Mouse (Mus musculus): ENCODE measurements at regions not wholly inside any gene's neighbourhood (a gene's known extent, or its start where the extent isn't known, plus 50 kb on each side); places are given as distances from the start of the nearest gene placed in this dataset.

DNA sequence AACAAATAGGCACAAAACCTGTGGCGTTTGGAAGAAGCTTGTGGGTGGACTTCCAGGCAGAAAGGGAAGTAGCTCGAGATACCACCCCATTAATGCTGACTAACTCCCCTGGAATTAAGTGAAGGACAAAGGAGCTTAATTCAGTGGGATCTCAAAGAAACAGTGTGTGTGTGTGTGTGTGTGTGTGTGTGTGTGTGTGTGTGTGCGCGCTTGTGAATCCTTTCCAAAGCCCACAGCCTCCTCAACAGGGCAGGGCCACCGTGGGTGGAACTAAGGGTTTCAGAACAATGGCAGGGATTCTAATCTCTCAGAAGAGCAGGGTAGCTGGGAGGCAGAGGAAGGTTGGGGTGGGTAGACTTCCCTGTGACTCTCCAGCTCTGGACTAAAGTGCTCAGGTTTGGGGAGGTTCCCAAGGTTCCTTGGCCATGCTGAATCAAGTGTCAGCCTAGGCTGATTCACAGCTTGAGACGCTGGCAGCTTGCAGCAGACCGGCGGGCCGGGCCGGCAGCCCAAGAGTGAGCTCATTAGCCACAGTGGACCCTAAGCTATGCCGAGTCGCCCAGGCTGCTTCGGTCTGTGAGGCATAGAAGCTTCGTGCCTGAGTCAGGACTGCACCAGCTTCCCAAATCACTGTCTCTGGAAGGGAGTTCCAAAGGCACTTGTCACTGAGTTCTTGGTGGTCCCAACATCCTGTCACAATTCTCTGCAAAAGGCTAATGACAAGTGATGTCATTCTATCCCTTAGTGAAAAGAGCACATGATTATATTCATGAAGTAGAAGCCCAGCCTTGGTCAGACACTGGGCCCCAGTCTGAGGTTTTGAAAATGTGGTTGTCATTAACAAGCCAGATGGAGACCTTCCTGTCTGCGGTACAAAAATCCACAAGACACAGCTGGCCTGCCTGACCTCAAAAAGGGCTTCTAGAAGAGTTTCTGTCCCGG is 59.6 kb upstream of the Arntl start:
- WGBS, result 42% methylated on average over 16 of the region's 16 CpGs
- Histone ChIP-seq H3K4me2 (ENCODE audit: low read depth, low read length) (no peak overlapping the region), H3K4me1 (ENCODE audit: control insufficient read depth, insufficient read depth) (peaks cover 12% of the 10 kb centered on the region; the same call in 1 of the 2 replicates), H3K36me3 (replicated peaks; ENCODE audit: control insufficient read depth, insufficient read depth, low read length) (no peaks in the 10 kb centered on the region), H3K27me3 (ENCODE audit: control insufficient read depth, insufficient read depth, low read length) (no peaks in the 10 kb centered on the region), H3K4me3 (ENCODE audit: low read depth, low read length) (no peak overlapping the region), H3K9ac (replicated peaks; ENCODE audit: low read depth, low read length) (no peak overlapping the region), H3K27ac (ENCODE audit: low read depth) (peak overlapping the region; percentile 35), H3K9me3 (replicated peaks; ENCODE audit: control insufficient read depth, low read length) (no peaks in the 10 kb centered on the region)
- TF ChIP-seq EP300 (IDR thresholded peaks at IDR 0.05; ENCODE audit: low read depth) (no peak), CTCF (IDR thresholded peaks at IDR 0.05; ENCODE audit: low read depth) (no peak)
- DNase-seq (ENCODE audit: low spot score), result peak; percentile 30
- peak; percentile 40 for ATAC-seq (ENCODE audit: insufficient read depth, low read depth)

DNA sequence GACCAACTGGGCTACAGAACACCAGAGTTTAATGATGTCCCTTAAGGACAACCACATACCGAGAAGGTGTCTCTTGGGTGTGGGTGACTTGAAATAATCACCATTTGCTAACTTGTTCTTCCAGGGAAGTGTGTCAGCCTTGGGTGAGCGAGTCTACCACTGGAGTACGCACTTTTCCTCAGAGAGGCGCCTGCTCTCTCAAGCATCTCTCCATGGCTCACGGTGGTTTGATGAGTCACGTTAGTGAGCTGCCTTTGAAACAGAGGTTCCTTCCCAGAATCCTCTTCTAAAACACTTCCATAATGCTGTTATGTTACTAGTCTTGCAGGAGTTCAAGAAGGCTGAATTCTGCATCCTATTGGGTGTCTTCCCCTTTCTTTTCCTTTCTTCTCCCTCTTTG is 58.6 kb upstream of the Arntl start:
- DNase-seq (ENCODE audit: low spot score) (no peak), ATAC-seq (ENCODE audit: insufficient read depth, low read depth) (no peak)
- no peak for TF ChIP-seq CTCF (IDR thresholded peaks at IDR 0.05; ENCODE audit: low read depth)
- no peak for TF ChIP-seq EP300 (IDR thresholded peaks at IDR 0.05; ENCODE audit: low read depth)
- Histone ChIP-seq H3K27me3 (ENCODE audit: control insufficient read depth, insufficient read depth, low read length) (no peaks in the 10 kb centered on the region), H3K9ac (replicated peaks; ENCODE audit: low read depth, low read length) (no peak overlapping the region), H3K27ac (ENCODE audit: low read depth) (no peak overlapping the region), H3K4me2 (ENCODE audit: low read depth, low read length) (no peak overlapping the region), H3K9me3 (replicated peaks; ENCODE audit: control insufficient read depth, low read length) (no peaks in the 10 kb centered on the region), H3K36me3 (replicated peaks; ENCODE audit: control insufficient read depth, insufficient read depth, low read length) (no peaks in the 10 kb centered on the region), H3K4me3 (ENCODE audit: low read depth, low read length) (no peak overlapping the region), H3K4me1 (ENCODE audit: control insufficient read depth, insufficient read depth) (peaks cover 16% of the 10 kb centered on the region; the same call in 1 of the 2 replicates)
- WGBS, result 90% methylated on average over 6 of the region's 6 CpGs

DNA sequence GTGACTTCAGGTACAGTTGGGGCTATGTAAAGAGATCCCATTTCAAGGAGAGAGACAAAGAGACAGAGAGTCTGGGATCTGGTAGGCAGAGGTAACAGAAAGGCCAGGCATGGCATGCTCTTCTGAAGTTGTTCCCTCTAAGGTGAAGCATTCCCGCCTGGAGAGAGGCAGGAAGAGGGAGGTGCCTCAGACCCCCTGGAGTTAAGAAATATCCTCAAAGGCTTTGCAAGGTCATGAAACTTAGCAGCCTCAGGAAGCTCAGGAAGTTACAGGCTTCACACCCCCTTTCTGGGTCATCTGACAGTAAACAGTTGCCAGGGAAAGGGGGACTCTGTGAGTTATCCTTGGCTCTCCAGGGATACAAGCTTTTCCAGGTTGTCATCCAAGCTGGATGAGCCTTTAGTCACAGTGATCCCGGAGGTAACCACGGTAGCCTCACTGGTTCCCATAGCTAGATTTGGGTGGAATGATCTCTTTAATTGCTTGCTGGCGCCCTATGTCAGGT is 57.2 kb upstream of the Arntl start:
- DNase-seq (ENCODE audit: low spot score), result no peak
- WGBS, result 69% methylated on average over 4 of the region's 4 CpGs
- peak overlapping the region; percentile 76 for H3K27ac ChIP-seq (ENCODE audit: low read depth)
- no peak overlapping the region for H3K4me2 ChIP-seq (ENCODE audit: low read depth, low read length)
- no peak overlapping the region for H3K4me3 ChIP-seq (ENCODE audit: low read depth, low read length)
- ATAC-seq (ENCODE audit: insufficient read depth, low read depth), result no peak
- no peaks in the 10 kb centered on the region for H3K27me3 ChIP-seq (ENCODE audit: control insufficient read depth, insufficient read depth, low read length)
- H3K9ac ChIP-seq (replicated peaks; ENCODE audit: low read depth, low read length), result no peak overlapping the region
- H3K9me3 ChIP-seq (replicated peaks; ENCODE audit: control insufficient read depth, low read length), result no peaks in the 10 kb centered on the region
- TF ChIP-seq EP300 (IDR thresholded peaks at IDR 0.05; ENCODE audit: low read depth) (no peak), CTCF (IDR thresholded peaks at IDR 0.05; ENCODE audit: low read depth) (no peak)
- H3K36me3 ChIP-seq (replicated peaks; ENCODE audit: control insufficient read depth, insufficient read depth, low read length), result no peaks in the 10 kb centered on the region
- H3K4me1 ChIP-seq (ENCODE audit: control insufficient read depth, insufficient read depth), result peaks cover 16% of the 10 kb centered on the region; the same call in 1 of the 2 replicates

DNA sequence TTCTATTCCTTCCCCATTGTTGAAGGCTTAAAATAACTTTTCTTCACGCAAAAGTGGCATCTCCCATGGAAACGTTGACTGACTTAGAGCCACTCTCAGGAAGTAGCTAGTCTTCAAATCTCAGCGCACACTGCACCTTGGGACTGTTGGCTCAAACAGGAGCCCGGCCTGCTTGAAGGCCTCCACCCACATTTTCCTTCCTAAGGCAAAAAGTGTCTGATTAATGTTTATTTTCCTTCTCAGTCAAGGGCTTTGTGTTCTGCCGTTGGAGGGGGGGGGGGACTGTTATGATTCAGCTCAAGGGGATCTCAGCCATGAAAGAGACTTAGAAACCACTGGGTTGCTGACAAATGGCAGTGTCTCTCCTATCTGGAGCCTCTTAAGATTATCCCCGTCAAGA is 56.5 kb upstream of the Arntl start:
- ATAC-seq (ENCODE audit: insufficient read depth, low read depth) (peak; percentile 33), DNase-seq (ENCODE audit: low spot score) (no peak)
- H3K4me3 ChIP-seq (ENCODE audit: low read depth, low read length), result no peak overlapping the region
- no peak overlapping the region for H3K4me2 ChIP-seq (ENCODE audit: low read depth, low read length)
- H3K27ac ChIP-seq (ENCODE audit: low read depth), result peak overlapping the region; percentile 76
- peaks cover 16% of the 10 kb centered on the region; the same call in 1 of the 2 replicates for H3K4me1 ChIP-seq (ENCODE audit: control insufficient read depth, insufficient read depth)
- no peak for TF ChIP-seq CTCF (IDR thresholded peaks at IDR 0.05; ENCODE audit: low read depth)
- no peaks in the 10 kb centered on the region for H3K36me3 ChIP-seq (replicated peaks; ENCODE audit: control insufficient read depth, insufficient read depth, low read length)
- WGBS, result 28% methylated on average over 6 of the region's 6 CpGs
- no peak overlapping the region for H3K9ac ChIP-seq (replicated peaks; ENCODE audit: low read depth, low read length)
- H3K27me3 ChIP-seq (ENCODE audit: control insufficient read depth, insufficient read depth, low read length), result no peaks in the 10 kb centered on the region
- no peaks in the 10 kb centered on the region for H3K9me3 ChIP-seq (replicated peaks; ENCODE audit: control insufficient read depth, low read length)

DNA sequence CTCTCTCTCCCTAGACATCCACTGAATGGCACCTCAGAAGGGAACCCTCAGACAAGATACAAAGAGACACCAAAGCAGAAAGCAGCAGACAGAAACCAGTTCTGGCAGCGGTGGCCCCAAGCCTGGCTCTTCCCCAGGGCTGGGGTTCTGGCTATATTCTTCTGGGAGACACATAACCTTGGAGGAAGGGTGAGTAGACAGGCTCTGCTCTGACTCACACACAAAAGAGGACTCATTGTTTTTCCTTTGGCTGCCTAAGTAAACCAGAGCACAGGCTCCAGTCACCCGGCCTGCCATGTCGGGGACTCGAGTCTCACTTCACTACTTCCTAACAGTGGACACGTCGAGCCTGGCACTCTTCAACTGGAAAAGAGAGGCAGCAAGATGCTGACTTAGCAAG is 55.8 kb upstream of the Arntl start:
- peak; percentile 59 for ATAC-seq (ENCODE audit: insufficient read depth, low read depth)
- no peak overlapping the region for H3K4me2 ChIP-seq (ENCODE audit: low read depth, low read length)
- no peaks in the 10 kb centered on the region for H3K36me3 ChIP-seq (replicated peaks; ENCODE audit: control insufficient read depth, insufficient read depth, low read length)
- no peaks in the 10 kb centered on the region for H3K9me3 ChIP-seq (replicated peaks; ENCODE audit: control insufficient read depth, low read length)
- no peaks in the 10 kb centered on the region for H3K27me3 ChIP-seq (ENCODE audit: control insufficient read depth, insufficient read depth, low read length)
- H3K9ac ChIP-seq (replicated peaks; ENCODE audit: low read depth, low read length), result no peak overlapping the region
- H3K4me3 ChIP-seq (ENCODE audit: low read depth, low read length), result no peak overlapping the region
- DNase-seq (ENCODE audit: low spot score), result peak; percentile 68
- WGBS, result 21% methylated on average over 6 of the region's 6 CpGs
- peaks cover 16% of the 10 kb centered on the region; the same call in 1 of the 2 replicates for H3K4me1 ChIP-seq (ENCODE audit: control insufficient read depth, insufficient read depth)
- H3K27ac ChIP-seq (ENCODE audit: low read depth), result peak overlapping the region; percentile 76
- TF ChIP-seq EP300 (IDR thresholded peaks at IDR 0.05; ENCODE audit: low read depth), result no peak
- TF ChIP-seq CTCF (IDR thresholded peaks at IDR 0.05; ENCODE audit: low read depth), result no peak
